Mouse (Mus musculus) lung, postnatal 25 days (tissue): ENCODE measurements around the gene Gm8765.
"Not testable (repeated sequence)": the region's sequence is repeated elsewhere in the genome, so short reads cannot be mapped to it uniquely, and the experiment has no call there.

Experiments used
- DNase-seq: peaks from one replicate; pipeline ENCODE4 v3.0.0; 2022; ENCODE audit warnings: low spot score

Gm8765 gene

GRCm38 (mm10) chr13:50698012-50698411, at the start of gene Gm8765:
Gm8765 (plus strand) TSS chr13:50698312.
- DNase-seq, result not testable (repeated sequence)

- not testable (repeated sequence) for DNase-seq
These were observed 49.3 kb upstream of the Gm8765 start for GRCm38 (mm10) chr13:50648771-50649170.

GRCm38 (mm10) chr13:50750282-50750681, 52.2 kb downstream of the Gm8765 start:
- DNase-seq, result not testable (repeated sequence)

GRCm38 (mm10) chr13:50751732-50752131, 53.6 kb downstream of the Gm8765 start:
- DNase-seq, result no peak

GRCm38 (mm10) chr13:50752961-50753360, 54.8 kb downstream of the Gm8765 start:
- DNase-seq, result not testable (repeated sequence)
